Mouse (Mus musculus) left cerebral cortex, postnatal 14 days (tissue): ENCODE results near the gene Gm5447. TPM values are rescaled to one million over a fixed set of nuclear protein-coding genes. Genes with fewer than 3 reads are reported as not detected.

Experiments
- total RNA-seq, 2 experiments: library from RNA; stranded (reverse); gene quantifications; 2 replicates each; pipeline ENCODE4 v1.2.3; 2021

Gene Gm5447
- total RNA-seq, 2 experiments from 2014 or later = 0.20 TPM; not detected in 1

Other genes starting within 250 kb of the Gm5447 start
- under 1 TPM; 0.13 to 0.93 TPM for gene Irf4, start 225.0 kb upstream of the Gm5447 start, total RNA-seq
- gene Hus1b, start 26.4 kb upstream of the Gm5447 start, total RNA-seq = under 1 TPM; 0.47 to 0.59 TPM
- 10 to 100 TPM; 41.6 to 41.8 TPM for gene Exoc2, start 111 bp upstream of the Gm5447 start, total RNA-seq